Mouse (Mus musculus): ENCODE data around the gene Neurog2.

DNA sequence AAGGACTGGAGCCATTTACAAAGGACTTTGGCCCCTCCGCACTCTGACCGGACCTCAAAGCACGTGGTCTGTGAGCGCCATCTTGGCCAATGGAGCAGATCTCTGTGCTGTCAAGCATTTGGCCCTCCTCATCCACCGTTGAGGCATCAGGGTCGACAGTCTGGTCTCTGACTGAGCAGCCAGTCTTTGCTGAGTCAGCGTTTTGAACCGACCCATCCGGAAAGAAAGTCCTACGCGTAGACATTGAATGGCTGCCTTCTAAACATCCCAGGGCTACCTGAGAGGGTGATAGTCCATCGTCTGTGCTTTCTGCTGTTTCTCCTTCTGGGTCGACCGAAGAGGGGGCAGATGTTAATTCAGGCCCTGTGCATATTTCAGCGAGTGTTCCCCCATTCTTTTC lies 46.8 kb downstream of the Neurog2 start:
- TF ChIP-seq MAFK (IDR thresholded peaks at IDR 0.05; ENCODE audit: insufficient read depth, low read depth, low read length), result peak; percentile 99
- no peak for TF ChIP-seq HCFC1 (IDR thresholded peaks at IDR 0.05; ENCODE audit: borderline replicate concordance, insufficient read depth, low read length)
